Mouse (Mus musculus): ENCODE measurements around the gene Gm49395.

Gm49395 gene

DNA sequence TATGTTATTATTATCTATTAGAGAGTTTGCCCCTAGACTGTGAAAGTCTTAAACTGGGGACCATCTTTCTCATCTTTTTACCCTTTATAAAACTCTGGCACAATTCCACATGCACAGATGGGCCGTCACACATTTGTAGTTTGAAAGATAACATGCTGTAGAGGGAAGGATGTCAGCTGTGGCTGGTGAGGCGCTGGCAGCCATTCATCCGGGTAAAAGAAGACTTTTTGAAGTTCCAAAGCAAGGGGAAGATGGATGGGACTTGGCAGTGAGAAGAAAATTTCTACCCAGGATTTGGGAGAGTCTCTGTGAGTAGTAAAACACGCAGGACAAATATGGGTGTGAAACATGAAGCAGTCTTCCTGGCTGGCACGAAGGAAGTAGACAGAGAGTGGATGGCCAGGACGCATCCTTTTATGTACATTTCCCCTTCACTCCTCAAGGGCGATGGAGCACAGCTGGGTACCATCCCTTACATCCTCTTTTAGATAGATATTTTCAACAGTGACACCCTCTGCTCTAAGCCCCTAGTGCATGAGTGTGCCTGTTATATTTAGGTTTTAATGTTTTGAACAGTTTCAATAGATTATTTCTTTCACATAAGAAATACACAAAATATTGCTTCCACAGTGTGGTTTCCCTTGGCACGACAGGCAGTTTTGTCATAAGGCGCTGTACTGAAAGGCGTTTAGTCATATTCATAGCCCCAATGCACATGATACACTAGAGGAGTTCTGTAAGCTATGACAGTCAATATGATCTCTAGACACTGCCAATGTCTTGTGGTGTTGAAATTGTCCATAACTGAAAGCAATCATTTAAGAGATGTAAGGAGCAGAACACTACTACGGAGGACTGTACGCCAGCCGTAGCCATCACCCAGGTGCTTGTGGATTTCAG, 50.8 kb downstream of the Gm49395 start:
- no peak for DNase-seq (ENCODE audit: low read depth)

DNA sequence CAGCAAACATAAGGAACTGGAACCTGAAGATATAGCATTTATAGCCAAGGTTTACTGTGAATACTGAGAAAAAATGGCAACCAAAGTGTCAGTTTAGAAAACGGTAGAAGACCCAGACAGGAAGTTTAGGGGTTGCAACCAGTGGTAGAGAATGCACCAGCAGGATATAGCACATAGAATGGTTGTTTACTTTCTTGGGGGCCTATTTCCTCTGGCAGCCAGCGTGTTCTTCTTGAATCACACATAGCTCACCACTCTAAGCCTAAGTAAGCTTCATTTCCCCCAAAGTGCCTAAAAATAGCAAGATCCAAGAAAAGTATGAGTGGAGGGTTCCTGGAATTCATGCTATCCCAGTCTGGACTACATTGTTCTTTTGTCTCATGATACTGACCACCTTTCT, 59.1 kb downstream of the Gm49395 start:
- DNase-seq (ENCODE audit: low read depth): no peak

DNA sequence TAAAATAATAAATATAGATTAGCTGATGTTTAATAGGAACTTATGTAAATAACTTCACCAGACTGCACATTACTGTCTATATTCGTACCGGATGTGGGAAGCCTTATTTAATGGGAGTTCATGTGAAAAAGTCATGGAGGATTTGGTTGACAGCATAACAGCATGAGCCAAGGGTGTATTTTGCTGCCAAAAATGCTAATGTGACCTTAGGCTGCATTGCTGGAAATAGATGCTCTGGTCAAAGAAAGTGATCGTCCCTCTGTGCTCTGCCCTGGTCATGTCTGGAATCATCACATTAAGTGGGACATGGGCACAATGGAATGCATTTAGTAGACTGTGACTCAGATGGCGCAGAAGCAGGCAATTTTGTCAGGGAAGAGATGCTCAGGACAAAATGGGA, 64.4 kb downstream of the Gm49395 start:
- DNase-seq (ENCODE audit: low read depth): no peak

DNA sequence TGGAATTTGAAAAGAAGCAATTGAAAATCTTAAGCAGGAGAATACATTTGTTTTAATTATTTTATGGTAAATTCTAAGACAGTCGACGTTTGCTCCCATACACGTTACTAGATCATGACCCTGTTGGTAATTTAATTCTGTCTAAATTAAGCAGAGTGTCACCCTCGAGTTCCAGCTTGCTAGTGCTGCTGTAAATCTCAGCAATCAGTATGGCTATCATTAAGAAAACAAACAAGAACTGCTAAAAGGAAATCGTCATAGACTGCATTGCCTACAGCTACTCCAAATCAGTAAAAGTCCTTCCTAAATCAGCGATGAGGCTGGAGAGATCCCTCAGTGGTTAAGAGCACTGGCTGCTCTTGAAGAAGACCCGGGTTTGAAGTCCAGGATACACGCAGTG, 66.3 kb downstream of the Gm49395 start:
- DNase-seq (ENCODE audit: low read depth): no peak

DNA sequence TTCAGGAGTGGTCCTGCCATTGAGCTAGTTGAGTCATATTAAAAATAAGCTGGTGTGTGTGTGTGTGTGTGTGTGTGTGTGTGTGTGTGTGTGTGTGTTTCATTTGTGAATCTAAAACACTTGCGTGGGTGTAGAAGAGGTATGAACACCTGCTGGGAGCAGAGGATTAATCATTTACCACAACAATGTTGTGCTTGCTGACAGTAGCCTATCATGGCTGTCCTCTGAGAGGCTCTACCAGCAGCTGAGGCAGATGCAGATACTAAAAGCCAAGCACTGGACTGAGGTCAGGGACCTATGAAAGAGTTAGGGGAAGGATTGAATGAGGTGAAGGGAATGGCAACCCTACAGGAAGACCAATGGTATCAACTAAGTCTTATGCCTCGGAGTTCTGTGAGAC, 68.6 kb downstream of the Gm49395 start:
- DNase-seq (ENCODE audit: low read depth): no peak

DNA sequence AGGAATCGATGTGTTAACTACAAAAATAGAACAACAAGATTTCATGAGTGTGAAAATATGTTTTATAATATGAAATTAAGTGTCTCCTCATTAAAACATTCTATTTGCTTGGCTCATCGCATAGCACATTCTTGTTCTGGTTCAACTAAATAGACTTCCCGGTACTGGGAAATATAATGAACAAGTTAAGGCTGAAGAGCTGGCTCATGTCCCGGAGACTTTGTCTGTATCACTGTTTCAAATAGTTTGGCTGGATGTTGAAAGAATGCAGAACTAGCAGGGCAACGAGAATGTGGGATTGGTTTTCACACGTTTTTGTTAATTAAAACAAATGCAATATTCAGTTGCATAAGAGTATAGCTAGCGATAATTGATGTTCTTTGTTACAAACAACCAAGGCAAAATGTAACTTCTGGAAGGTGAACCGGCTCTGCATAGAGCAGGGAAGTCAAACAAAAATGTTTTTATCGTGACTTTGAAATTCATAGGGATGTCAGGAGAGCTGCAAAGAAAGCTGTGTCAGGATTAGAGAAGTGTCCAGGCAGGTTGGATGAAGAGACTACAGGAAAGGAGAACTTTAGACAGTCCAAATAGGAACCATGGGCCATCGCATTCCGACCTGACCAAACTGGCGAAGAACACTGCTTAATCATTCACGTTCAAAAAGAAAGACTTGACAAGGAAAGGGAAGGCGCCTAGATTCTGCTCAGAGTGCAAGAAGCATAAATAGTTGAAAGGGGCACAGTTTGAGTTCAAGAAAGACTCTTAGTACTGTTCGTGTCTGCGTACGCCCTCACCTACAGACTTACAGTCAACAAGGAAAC, 70.3 kb downstream of the Gm49395 start:
- no peak for DNase-seq (ENCODE audit: low read depth)

DNA sequence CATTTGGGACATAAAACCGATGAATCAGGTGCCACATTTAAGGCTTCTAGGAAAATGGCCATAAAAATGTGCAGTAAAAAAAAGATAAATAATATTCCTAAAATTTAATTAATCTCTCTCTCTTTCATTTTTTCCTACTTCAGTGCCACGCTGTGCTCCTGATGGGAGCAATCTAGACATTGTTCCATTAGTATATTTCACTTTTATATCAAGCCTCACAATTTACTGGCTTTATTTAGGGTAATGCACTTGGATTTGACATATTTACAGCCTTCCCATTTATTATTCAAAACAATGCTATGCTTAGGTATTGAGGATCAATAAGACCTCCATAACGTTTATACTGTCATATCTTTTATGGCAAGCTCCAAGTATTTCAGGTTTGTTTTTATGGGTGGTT, 76.3 kb downstream of the Gm49395 start:
- DNase-seq (ENCODE audit: low read depth): no peak

DNA sequence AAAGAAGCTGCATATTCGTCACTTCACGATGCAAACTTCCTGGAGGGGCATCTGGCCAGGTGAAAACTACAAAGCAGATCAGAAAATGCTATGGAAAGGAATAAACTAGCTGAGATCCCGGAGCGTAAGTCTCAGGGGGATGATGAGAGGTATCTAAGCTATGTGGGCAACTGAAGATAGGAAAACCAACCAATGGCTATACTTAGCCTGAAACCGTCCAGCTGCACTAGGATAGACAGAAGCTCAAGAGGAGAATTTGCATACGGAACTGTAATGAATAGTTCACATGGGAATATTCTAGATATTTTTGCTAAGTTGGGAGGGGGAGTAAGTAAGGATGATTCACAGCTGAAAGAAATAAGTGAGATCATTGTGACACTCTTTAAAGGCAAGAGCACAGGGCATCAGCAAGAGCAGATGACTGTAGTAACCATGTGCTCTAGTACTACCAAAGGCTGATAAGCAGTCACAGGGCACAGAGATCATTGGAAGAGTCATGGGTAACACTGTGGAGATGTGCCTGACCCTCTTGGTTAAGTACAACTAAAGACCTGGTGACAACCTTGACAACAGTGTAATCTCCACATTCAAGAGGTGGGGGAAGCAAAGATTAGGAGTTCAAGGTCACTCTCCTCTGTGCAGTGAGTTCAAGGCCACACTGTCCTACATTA, 79.5 kb downstream of the Gm49395 start:
- no peak for DNase-seq (ENCODE audit: low read depth)

DNA sequence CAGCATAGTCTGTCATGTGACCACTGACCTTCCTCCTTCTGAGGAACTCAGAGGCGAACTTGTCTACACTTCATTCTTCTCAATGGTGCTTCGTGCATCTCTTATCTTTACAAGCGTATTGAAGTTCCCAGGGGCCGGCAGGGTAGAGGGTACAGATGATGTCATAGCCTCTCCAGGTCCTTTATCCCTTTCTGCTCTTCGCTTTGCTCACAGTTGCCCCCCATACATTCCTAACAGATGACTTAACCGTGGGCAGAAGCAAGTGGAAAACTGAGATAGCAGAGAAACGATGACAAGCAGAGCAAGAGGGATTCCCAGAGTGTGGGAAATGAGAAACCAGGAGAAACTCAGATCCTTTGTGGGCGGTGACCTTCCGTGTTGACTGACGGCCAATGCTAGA, 80.3 kb downstream of the Gm49395 start:
- DNase-seq (ENCODE audit: low read depth): no peak

DNA sequence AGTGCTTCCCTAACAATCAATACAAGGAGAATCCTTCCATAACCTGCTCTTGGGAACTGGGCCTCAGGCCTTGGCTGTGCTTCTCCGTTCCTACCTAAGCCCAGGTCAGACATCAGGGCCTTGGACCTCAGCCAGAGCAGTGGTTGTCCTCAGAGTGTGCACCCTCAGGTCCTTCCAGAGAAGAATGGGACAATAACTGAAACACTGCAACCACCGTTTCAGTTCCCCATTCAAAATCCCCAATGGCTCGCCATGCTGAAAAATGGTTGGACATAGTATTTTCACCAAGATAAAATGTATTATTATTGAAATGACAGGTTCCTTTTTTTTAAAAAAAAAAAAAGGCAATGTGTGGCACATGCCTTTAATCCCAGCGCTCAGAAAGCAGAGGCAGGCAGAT, 81.0 kb downstream of the Gm49395 start:
- no peak for DNase-seq (ENCODE audit: low read depth)

DNA sequence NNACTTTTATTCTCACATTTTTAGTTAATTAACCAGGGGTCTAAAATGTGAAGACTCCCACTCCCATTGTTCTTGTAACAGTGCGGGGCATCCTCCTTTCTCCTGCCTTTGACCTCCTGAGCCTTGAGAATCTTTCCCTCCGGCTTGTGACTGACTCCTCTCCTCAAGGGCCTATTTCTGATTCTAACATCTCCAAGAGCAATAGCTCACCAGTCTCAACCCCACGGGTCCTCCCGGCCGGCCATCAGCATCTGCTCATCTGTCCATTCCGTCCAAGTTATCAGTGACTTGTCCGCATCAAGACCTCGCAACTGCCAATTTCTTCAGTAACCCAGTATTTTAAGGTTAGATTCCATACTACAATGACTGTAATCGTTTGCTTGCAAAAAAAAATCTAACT, 84.2 kb downstream of the Gm49395 start:
- no peak for DNase-seq (ENCODE audit: low read depth)

DNA sequence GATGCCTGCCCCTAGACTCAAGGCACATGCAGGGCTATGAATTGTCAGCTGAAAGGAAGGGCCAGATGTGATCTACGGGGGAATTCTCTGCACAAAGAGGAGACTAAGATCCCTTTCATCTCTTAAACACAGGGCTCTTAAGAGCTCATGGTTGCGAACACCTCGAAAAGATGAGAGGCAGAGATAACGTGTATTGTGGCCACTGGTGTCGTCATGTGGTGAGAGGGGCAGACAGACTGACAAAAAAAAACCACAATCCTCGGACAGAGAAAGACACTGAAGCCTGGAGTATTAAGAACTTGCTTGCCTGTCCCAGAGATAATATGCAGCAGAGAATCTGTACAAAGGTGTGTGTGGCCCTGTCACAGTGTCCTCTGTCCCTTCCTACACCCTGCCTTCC, 90.2 kb downstream of the Gm49395 start:
- DNase-seq (ENCODE audit: low read depth): peak; percentile 52

DNA sequence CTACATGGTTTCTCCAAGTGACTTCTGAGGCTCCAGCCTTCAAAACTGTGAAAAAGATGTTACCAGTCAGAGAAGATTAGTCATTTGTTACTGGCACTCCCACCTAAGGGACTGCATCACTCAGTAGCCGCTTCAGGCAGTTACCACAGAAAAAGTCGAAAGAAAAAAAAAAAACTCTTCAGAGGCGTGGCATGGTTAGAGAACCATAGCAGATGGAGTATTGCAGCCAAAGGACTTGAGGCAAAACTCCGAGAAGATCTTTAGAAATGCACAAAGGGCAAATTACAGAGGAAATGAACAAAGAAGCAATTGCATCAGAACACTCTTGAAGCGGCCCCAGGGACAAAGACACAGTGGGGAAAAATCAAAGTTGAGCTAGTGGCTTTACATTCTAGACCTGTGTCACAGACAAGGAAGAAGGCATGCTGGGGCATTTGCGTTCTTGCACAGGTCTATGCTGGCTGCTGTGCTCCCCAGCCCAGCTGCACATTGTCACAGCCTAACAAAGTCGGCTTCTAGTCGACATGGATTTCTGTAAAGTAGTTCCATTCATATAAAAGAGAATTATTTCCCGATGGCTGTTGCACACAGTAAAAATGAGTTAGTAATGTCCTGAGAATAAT, 95.4 kb downstream of the Gm49395 start:
- peak; percentile 4 for DNase-seq (ENCODE audit: low read depth)

DNA sequence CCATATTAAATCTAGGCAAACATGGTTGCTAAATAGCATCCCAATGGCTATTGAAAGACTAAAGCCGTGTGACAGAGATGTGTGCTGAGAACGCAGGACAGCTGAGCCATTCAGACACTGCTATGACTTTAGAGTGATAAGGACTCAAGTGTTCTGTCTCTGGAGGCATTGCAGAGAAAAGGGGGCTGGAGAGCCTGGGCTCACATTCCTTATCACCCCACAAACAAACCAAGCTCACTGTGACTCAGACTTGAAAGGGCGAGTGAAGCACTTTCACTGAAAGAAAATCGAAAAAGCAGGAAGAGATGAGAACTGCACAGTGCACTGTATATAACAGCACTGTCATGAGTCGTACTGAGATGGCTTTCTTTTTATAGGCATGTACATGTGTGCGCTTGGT, 96.4 kb downstream of the Gm49395 start:
- no peak for DNase-seq (ENCODE audit: low read depth)

DNA sequence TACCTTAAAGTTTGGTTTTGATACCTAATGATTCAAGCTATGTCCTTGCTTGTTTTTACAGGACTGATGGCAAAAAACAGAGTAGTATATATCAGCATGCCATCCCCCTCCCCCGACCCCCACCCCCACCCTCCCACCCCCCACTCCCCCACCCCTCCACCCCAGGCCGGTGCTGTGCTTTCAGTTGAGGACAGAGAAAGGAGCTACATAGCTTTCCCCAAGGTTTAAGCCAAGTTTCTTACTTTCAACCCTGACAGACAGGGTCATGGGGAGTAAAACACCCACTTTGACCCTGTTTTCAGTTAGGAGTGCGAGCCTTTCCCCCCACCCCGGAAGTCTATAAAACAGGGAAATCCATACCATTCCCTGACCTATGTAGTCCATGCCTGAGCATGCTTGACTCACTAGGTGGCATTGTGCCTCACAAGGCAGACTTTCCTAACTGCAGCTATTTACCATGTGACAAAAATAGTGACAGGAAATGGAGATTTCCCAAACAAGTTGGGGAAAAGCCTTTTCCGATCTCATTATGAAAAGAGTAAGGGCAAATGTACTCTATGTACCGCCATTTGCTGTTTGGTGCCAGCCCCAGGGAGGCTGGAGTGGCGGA, 98.2 kb downstream of the Gm49395 start:
- DNase-seq (ENCODE audit: low read depth): no peak

DNA sequence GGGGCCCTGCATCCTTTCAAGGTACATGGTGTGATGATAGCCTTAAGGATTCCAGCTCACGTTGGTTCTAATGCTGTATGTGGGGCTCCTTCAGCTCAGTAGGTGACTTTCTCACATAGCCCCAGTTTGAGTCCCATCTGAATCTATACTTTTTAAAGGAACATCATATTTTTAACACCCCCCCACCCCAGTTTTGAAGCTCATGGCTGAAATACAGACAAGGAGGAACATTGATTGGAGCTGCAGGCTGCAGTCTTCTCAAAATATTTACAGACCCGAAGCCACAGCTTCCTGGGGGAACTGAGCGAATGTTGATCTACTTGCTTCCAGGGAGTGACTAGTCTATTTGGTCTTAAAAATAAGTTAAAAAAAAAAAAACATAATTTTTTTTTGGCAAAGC, 98.9 kb downstream of the Gm49395 start:
- no peak for DNase-seq (ENCODE audit: low read depth)

DNA sequence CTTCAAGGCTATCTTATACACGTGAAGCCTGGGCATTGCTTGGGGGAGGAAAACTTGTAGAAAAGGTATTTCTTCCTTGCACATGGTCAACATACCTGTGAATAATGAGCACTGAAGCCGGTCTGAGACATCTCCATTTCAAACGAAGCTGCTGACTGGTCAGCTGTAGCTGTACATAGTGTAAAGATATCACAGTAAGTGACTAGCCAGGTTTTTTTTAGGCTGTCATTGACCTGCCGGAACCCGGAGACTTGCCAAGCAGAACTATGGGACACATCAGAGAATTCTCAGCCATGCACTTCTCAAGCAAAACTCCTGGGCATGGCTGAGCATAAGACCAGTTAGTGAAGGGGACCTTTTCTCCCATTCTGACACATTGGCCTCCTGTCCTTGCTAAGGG, 99.6 kb downstream of the Gm49395 start:
- DNase-seq (ENCODE audit: low read depth): no peak

DNA sequence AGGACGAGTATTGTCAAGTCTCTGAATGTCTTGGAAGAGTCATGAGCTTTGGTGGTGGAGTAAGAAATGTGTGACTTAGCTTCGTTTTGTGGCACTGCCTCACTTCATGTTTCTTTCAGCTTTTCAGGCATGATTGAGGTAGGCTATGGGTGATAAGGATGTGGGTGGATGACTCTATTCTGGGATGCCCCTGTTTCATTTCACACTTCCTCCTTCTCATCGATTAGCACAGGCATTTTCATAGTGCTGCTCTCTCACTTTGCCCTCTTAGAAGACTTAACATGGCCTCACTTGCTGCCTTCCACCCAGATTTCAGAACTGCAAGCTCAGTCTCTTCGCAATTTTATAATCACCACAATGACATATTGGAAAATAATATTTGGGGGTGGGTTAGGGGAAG, 102.1 kb downstream of the Gm49395 start:
- DNase-seq (ENCODE audit: low read depth): no peak

DNA sequence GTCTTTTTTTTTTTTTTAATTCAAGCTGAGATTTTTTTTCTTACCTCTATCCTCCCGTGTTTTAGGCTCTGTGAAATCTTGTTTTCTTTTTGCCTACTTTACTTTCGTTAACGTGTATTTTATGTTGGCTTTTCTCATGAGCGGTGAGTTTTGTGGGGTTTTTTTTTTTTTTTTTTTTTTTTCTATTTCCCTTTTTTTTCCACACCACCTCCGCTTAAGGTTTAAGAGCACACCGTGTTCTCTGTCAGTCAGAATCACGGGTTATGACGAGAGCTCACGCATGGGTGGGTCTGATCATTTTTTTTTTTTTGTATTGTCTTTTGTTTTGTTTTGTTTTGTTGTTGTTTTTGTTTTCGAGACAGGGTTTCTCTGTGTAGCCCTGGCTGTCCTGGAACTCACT, 103.6 kb downstream of the Gm49395 start:
- no peak for DNase-seq (ENCODE audit: low read depth)

DNA sequence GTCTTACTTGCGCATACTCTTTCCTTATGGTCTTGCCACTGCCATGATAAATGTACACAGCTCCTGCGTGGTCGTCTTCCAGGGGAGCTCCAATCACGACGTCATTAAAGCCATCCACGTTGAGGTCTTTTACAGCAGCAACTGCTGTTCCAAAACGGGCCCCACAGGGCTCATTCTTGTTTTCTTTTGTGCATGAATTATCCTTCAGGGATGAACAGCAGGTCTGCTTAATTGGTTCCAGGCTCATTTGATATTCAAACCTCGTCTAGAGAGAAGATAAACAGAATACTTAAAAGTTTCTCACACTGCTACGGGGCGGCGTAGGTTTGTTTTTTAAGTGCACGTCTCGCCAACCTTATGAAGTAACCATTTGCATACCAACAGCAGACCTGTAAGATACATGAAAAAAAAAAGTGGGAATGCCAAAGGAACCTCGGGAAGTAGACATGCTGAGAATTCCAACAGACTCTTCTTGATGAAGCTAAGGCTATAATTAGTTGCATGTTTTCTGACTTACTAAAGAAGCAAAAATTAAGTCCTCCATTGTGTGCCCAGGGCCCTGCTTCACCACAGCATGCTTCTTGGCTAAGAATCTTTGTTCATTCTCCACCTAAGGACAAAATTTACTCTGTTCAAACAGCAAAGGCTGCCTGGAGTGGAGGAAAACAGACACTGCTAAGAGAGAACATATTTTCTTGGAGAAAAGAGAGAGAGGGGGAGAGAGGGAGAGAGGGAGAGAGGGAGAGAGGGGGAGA, 109.3 kb downstream of the Gm49395 start:
- no peak for DNase-seq (ENCODE audit: low read depth)

DNA sequence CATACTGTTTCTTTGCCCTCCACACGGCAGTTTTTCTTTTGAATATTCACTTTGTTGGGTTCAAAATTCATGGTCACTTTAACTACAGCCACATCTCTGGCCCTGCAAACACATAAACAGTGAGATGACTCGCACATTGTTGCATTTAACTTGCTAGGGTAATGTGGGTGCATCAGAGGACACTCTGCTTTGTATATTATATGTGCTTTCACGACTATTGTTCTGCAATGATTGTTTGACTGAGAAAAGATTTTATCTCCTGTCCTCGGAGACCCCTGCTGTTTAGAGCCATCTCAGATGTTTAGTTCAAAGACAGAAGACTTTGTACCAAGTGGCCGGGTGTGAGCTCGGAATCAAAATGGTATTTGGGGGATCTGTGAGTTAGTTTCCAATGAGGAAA, 114.1 kb downstream of the Gm49395 start:
- no peak for DNase-seq (ENCODE audit: low read depth)
